In genomic region chr11:3647688-3648087, GRCm38 (mm10) we compare ENCODE assay signal across 8 mouse cellular contexts. TPM values are rescaled to one million over a fixed set of nuclear protein-coding genes. Genes with fewer than 3 reads are reported as not detected.
DNase-seq lines count a peak whose midpoint lies in the region; ATAC-seq and TF ChIP-seq lines count a peak whose summit lies in the region.

No protein-coding gene starts in this region.

- ATAC-seq in hindbrain, embryonic 16.5 days = no peak

- H3K9me3 ChIP-seq in hindbrain, embryonic 16.5 days (ENCODE audit: control insufficient read depth, low read length) = peaks cover 17% of the 10 kb centered on the region

- peak overlapping the region; percentile 90 for H3K4me3 ChIP-seq in layer of hippocampus, adult 2 months
- H3K4me3 ChIP-seq in hindbrain, embryonic 16.5 days (ENCODE audit: low read length) = peak overlapping the region; percentile 53

- peaks cover 20% of the 10 kb centered on the region for H3K4me1 ChIP-seq in hindbrain, embryonic 16.5 days (ENCODE audit: control insufficient read depth, insufficient read depth, low read depth, low read length)

- WGBS in hindbrain, embryonic 16.5 days = 89% methylated on average over 5 of the region's 5 CpGs

- H3K9ac ChIP-seq in hindbrain, embryonic 16.5 days (ENCODE audit: low read depth, low read length) = peak overlapping the region; percentile 70

- peaks cover 33% of the 10 kb centered on the region for H3K36me3 ChIP-seq in hindbrain, embryonic 16.5 days (ENCODE audit: control insufficient read depth, insufficient read depth, low read length)

- DNase-seq in layer of hippocampus, adult 2 months (ENCODE audit: low spot score in 2 of 2) = no peak
- DNase-seq in layer of hippocampus, postnatal 36 days = no peak
- peak; percentile 9 for DNase-seq in c-Kit-positive CD71-positive TER-119-positive erythroid progenitor cells, embryonic 14.5 days (ENCODE audit: low spot score)
- DNase-seq in neural tube, embryonic 10.5 days (ENCODE audit: extremely low spot score, low spot score) = peak; percentile 21
- no peak for DNase-seq in retina, postnatal 1 day
- DNase-seq in adrenal gland, adult 18-20 months (ENCODE audit: low spot score in 2 of 2) = no peak
- DNase-seq in spleen, postnatal 36 days (ENCODE audit: low spot score in 2 of 2) = no peak

- no peak overlapping the region for H3K27ac ChIP-seq in layer of hippocampus, adult 2 months
- H3K27ac ChIP-seq in hindbrain, embryonic 16.5 days (ENCODE audit: low read depth, low read length) = no peak overlapping the region

- peak overlapping the region; percentile 76 for H3K4me2 ChIP-seq in hindbrain, embryonic 16.5 days (ENCODE audit: low read length)

- no peak for TF ChIP-seq CTCF in layer of hippocampus, adult 2 months (conservative IDR thresholded peaks at IDR 0.05)

- no peaks in the 10 kb centered on the region for H3K27me3 ChIP-seq in hindbrain, embryonic 16.5 days (replicated peaks; ENCODE audit: control insufficient read depth, insufficient read depth, low read length)

RNA-seq across cellular contexts. Expression of gene Morc2a, which starts 1.3 kb away (rescaled TPM):
- 10 to 100 TPM; 41.8 to 42.6 TPM for total RNA-seq in layer of hippocampus, adult 2 months (2021)
- total RNA-seq in layer of hippocampus, postnatal 36 days (2021) = 10 to 100 TPM; 44.3 to 47.4 TPM
- 25.9 and 31.0 TPM in 2 replicates for polyA plus RNA-seq in hindbrain, embryonic 16.5 days (2015; fragmentation: Nextera tagmentation; extraction: Ambion mirVana)
- 10 to 100 TPM; 31.5 to 39.8 TPM for total RNA-seq in adrenal gland, adult 18-20 months (2021)

Comparison
In these comparisons a context has a peak if more than half of its experiments do, and no peak if none do; other contexts are left out.
1. DNase-seq: peak in c-Kit-positive CD71-positive TER-119-positive erythroid progenitor cells, embryonic 14.5 days (single experiment) and neural tube, embryonic 10.5 days (single experiment); none in layer of hippocampus, adult 2 months (0 of 2), layer of hippocampus, postnatal 36 days (0 of 2), retina, postnatal 1 day (single experiment), adrenal gland, adult 18-20 months (0 of 2) and spleen, postnatal 36 days (0 of 2).